Mouse (Mus musculus): ENCODE measurements around the gene Chmp4b. TPM values are rescaled to one million over a fixed set of nuclear protein-coding genes. Genes with fewer than 3 reads are reported as not detected.
A peak's percentile ranks its signal among the peaks of the same experiment; 100 is the strongest.

Gene Chmp4b
- polyA plus RNA-seq (2012; rRNA removed) (48.0 and 84.2 TPM in 2 replicates), polyA plus RNA-seq (2014; fragmentation: Nextera tagmentation; extraction: Ambion mirVana) (8.1 and 9.1 TPM in 2 replicates)

GRCm38 (mm10) chr2:154651363-154651762 lies at the start of gene Chmp4b:
Gene Chmp4b, plus strand, starts transcription at chr2:154651705.
- 49% methylated on average over 8 of the region's 8 CpGs for WGBS (ENCODE audit: insufficient replicate concordance)
- H3K9ac ChIP-seq (replicated peaks) = no peak within 1 kb of the TSS
- TF ChIP-seq EP300 (IDR thresholded peaks at IDR 0.05; ENCODE audit: low read depth) = no peak
- TF ChIP-seq CTCF (IDR thresholded peaks at IDR 0.05; ENCODE audit: low read depth) = no peak
- DNase-seq (ENCODE audit: low read depth in 3 of 3, low spot score in 3 of 3) = no peak
- peaks cover 7 to 9% of the 10 kb centered on the region in 2 experiments for H3K4me1 ChIP-seq (replicated peaks; ENCODE audit: control insufficient read depth in 2 of 2, insufficient read depth in 2 of 2, low read length in 1 of 2)
- no peaks in the 10 kb centered on the region for H3K9me3 ChIP-seq (ENCODE audit: control insufficient read depth, low read length)
- ATAC-seq (ENCODE audit: insufficient read depth) = no peak
- no peak within 1 kb of the TSS for H3K4me2 ChIP-seq (ENCODE audit: low read depth)
- no peaks in the 10 kb centered on the region for H3K36me3 ChIP-seq (replicated peaks; ENCODE audit: control insufficient read depth, insufficient read depth, low read depth)
- no peaks in the 10 kb centered on the region for H3K27me3 ChIP-seq (ENCODE audit: control insufficient read depth, insufficient read depth, low read length)
- H3K4me3 ChIP-seq (ENCODE audit: insufficient read depth in 1 of 2, low read depth in 2 of 2, low read length in 2 of 2) = no peak within 1 kb of the TSS
- no peak within 1 kb of the TSS for H3K27ac ChIP-seq

GRCm38 (mm10) chr2:154603007-154603637 lies 48.4 kb upstream of the Chmp4b start:
- ATAC-seq (ENCODE audit: insufficient read depth) (peak; percentile 55), DNase-seq (ENCODE audit: low read depth in 3 of 3, low spot score in 3 of 3) (no peak)

GRCm38 (mm10) chr2:154603638-154604153 lies 47.8 kb upstream of the Chmp4b start, which contains the start of gene Pxmp4:
Gene Pxmp4, minus strand, starts transcription at chr2:154603708.
- ATAC-seq (ENCODE audit: insufficient read depth) (peak; percentile 100), DNase-seq (ENCODE audit: low read depth in 3 of 3, low spot score in 3 of 3) (peak; percentile 99)
- H3K4me1 ChIP-seq (replicated peaks; ENCODE audit: control insufficient read depth in 2 of 2, insufficient read depth in 2 of 2, low read length in 1 of 2) = peaks cover 14 to 21% of the 10 kb centered on the region in 2 experiments
- TF ChIP-seq EP300 (IDR thresholded peaks at IDR 0.05; ENCODE audit: low read depth) (no peak), CTCF (IDR thresholded peaks at IDR 0.05; ENCODE audit: low read depth) (no peak)
- WGBS (ENCODE audit: insufficient replicate concordance) = under 1% methylated on average over 13 of the region's 13 CpGs
- peak within 1 kb of the TSS; percentile 95 for H3K4me2 ChIP-seq (ENCODE audit: low read depth)
- no peaks in the 10 kb centered on the region for H3K9me3 ChIP-seq (ENCODE audit: control insufficient read depth, low read length)
- peak within 1 kb of the TSS; percentile 92 for H3K27ac ChIP-seq
- peak within 1 kb of the TSS; percentile 93 for H3K9ac ChIP-seq (replicated peaks)
- no peaks in the 10 kb centered on the region for H3K36me3 ChIP-seq (replicated peaks; ENCODE audit: control insufficient read depth, insufficient read depth, low read depth)
- H3K27me3 ChIP-seq (ENCODE audit: control insufficient read depth, insufficient read depth, low read length) = no peaks in the 10 kb centered on the region
- peak within 1 kb of the TSS; percentile 70 to 87 for H3K4me3 ChIP-seq (ENCODE audit: insufficient read depth in 1 of 2, low read depth in 2 of 2, low read length in 2 of 2)

More at GRCm38 (mm10) chr2:154603007-154603637, 48.4 kb upstream of the Chmp4b start:
- peak overlapping the region; percentile 87 for H3K27ac ChIP-seq
- H3K9ac ChIP-seq (replicated peaks) = peak overlapping the region; percentile 93
- peak overlapping the region; percentile 70 to 87 for H3K4me3 ChIP-seq (ENCODE audit: insufficient read depth in 1 of 2, low read depth in 2 of 2, low read length in 2 of 2)
- peak overlapping the region; percentile 95 for H3K4me2 ChIP-seq (ENCODE audit: low read depth)
- peaks cover 14 to 21% of the 10 kb centered on the region in 2 experiments for H3K4me1 ChIP-seq (replicated peaks; ENCODE audit: control insufficient read depth in 2 of 2, insufficient read depth in 2 of 2, low read length in 1 of 2)
- TF ChIP-seq CTCF (IDR thresholded peaks at IDR 0.05; ENCODE audit: low read depth) (no peak), EP300 (IDR thresholded peaks at IDR 0.05; ENCODE audit: low read depth) (no peak)
- no peaks in the 10 kb centered on the region for H3K27me3 ChIP-seq (ENCODE audit: control insufficient read depth, insufficient read depth, low read length)
- no peaks in the 10 kb centered on the region for H3K36me3 ChIP-seq (replicated peaks; ENCODE audit: control insufficient read depth, insufficient read depth, low read depth)
- no peaks in the 10 kb centered on the region for H3K9me3 ChIP-seq (ENCODE audit: control insufficient read depth, low read length)
- 5% methylated on average over 22 of the region's 22 CpGs for WGBS (ENCODE audit: insufficient replicate concordance)

GRCm38 (mm10) chr2:154604156-154604555 lies 47.3 kb upstream of the Chmp4b start:
- peak overlapping the region; percentile 77 for H3K9ac ChIP-seq (replicated peaks)
- ATAC-seq (ENCODE audit: insufficient read depth) = peak; percentile 3; the same call in 1 of the 2 replicates

GRCm38 (mm10) chr2:154606965-154607364 lies 44.5 kb upstream of the Chmp4b start:
- Histone ChIP-seq H3K9ac (replicated peaks) (no peak overlapping the region), H3K27me3 (ENCODE audit: control insufficient read depth, insufficient read depth, low read length) (no peaks in the 10 kb centered on the region), H3K9me3 (ENCODE audit: control insufficient read depth, low read length) (no peaks in the 10 kb centered on the region), H3K4me3 (ENCODE audit: insufficient read depth in 1 of 2, low read depth in 2 of 2, low read length in 2 of 2) (no peak overlapping the region), H3K36me3 (replicated peaks; ENCODE audit: control insufficient read depth, insufficient read depth, low read depth) (no peaks in the 10 kb centered on the region), H3K27ac (no peak overlapping the region), H3K4me1 (replicated peaks; ENCODE audit: control insufficient read depth in 2 of 2, insufficient read depth in 2 of 2, low read length in 1 of 2) (peaks cover 17 to 25% of the 10 kb centered on the region in 2 experiments), H3K4me2 (ENCODE audit: low read depth) (no peak overlapping the region)
- ATAC-seq (ENCODE audit: insufficient read depth) (no peak), DNase-seq (ENCODE audit: low read depth in 3 of 3, low spot score in 3 of 3) (no peak)
- TF ChIP-seq EP300 (IDR thresholded peaks at IDR 0.05; ENCODE audit: low read depth) (no peak), CTCF (IDR thresholded peaks at IDR 0.05; ENCODE audit: low read depth) (no peak)
- WGBS (ENCODE audit: insufficient replicate concordance) = 72% methylated on average over 1 of the region's 1 CpGs

More at GRCm38 (mm10) chr2:154604156-154604555, 47.3 kb upstream of the Chmp4b start:
- TF ChIP-seq CTCF (IDR thresholded peaks at IDR 0.05; ENCODE audit: low read depth) = no peak
- no peak for TF ChIP-seq EP300 (IDR thresholded peaks at IDR 0.05; ENCODE audit: low read depth)
- no peaks in the 10 kb centered on the region for H3K36me3 ChIP-seq (replicated peaks; ENCODE audit: control insufficient read depth, insufficient read depth, low read depth)
- H3K27ac ChIP-seq = peak overlapping the region; percentile 92
- H3K4me2 ChIP-seq (ENCODE audit: low read depth) = peak overlapping the region; percentile 95
- WGBS (ENCODE audit: insufficient replicate concordance) = 15% methylated on average over 7 of the region's 7 CpGs
- H3K27me3 ChIP-seq (ENCODE audit: control insufficient read depth, insufficient read depth, low read length) = no peaks in the 10 kb centered on the region
- H3K4me1 ChIP-seq (replicated peaks; ENCODE audit: control insufficient read depth in 2 of 2, insufficient read depth in 2 of 2, low read length in 1 of 2) = peaks cover 14 to 23% of the 10 kb centered on the region in 2 experiments
- H3K9me3 ChIP-seq (ENCODE audit: control insufficient read depth, low read length) = no peaks in the 10 kb centered on the region
- H3K4me3 ChIP-seq (ENCODE audit: insufficient read depth in 1 of 2, low read depth in 2 of 2, low read length in 2 of 2) = peak overlapping the region; percentile 47 to 50
- DNase-seq (ENCODE audit: low read depth in 3 of 3, low spot score in 3 of 3) = no peak
